Mouse (Mus musculus): ENCODE data around the gene Vim.

The Vim gene

DNA sequence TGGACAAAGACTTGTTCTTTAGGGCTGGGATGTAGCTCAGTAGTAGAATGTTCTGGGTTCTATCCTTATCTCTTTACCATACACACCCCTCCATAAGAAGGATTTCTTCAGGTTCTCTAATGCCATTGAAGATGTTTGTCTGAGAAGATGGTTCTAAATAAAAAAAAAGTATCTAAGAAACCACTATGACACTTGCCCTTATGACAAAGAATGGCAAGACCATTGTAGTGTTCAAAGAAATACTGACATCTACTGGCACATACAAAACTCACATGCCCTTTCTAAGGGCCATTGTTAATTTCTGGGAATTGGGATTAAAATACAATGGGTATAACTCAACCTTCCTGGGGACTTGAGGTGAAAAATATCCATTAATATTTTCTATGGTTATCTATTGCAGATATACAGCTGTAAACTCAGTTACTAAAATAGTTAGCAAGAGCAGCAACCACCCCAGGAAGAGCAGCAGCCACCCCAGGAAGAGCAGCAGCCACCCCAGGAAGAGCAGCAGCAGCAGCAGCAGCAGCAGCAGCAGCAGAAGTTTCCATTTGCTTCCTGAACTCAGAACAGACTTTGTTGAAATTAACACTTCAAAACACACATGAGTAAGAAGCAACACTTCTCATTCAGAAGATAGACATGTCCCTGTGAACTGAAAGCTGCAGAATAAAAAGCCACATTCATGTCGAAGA lies 23.4 kb downstream of the Vim start:
- in situ Hi-C loops (cut with MboI; ENCODE audit: unreplicated experiment in 2 of 2) = loop anchor here (25.0 kb wide), 3 partner anchors 885 to 1610 kb away; no protein-coding TSS in a partner anchor

- in situ Hi-C loops (cut with MboI; ENCODE audit: unreplicated experiment in 2 of 2) = loop anchor here (25.0 kb wide), 3 partner anchors 886 to 1611 kb away; no protein-coding TSS in a partner anchor
These were observed 24.4 kb downstream of the Vim start for GRCm38 (mm10) chr2:13598166-13598565.

- in situ Hi-C loops (cut with MboI; ENCODE audit: unreplicated experiment in 2 of 2) = loop anchor here in 1 of 2 experiments (25.0 kb wide), 1 partner anchor 709 kb away; no protein-coding TSS in a partner anchor
These were observed 29.4 kb downstream of the Vim start for GRCm38 (mm10) chr2:13603093-13603492.

DNA sequence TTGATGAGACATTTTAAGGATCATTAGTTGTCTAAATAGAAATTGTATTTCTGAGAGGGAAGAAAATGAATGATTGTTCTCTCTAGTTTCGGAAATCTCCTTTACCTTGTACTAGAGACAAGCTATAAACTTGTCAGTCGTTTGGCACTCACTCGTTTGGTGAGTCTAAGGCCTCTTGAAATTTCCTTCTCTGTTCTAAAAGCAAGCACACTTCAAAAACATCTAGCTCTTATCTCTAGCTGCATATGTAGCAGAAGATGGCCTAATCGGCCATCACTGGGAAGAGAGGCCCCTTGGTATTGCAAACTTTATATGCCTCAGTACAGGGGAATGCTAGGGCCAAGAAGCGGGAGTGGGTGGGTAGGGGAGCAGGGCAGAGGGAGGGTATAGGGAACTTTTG lies 29.9 kb downstream of the Vim start:
- in situ Hi-C loops (cut with MboI; ENCODE audit: unreplicated experiment in 2 of 2) = loop anchor here in 1 of 2 experiments (25.0 kb wide), 1 partner anchor 709 kb away; no protein-coding TSS in a partner anchor

DNA sequence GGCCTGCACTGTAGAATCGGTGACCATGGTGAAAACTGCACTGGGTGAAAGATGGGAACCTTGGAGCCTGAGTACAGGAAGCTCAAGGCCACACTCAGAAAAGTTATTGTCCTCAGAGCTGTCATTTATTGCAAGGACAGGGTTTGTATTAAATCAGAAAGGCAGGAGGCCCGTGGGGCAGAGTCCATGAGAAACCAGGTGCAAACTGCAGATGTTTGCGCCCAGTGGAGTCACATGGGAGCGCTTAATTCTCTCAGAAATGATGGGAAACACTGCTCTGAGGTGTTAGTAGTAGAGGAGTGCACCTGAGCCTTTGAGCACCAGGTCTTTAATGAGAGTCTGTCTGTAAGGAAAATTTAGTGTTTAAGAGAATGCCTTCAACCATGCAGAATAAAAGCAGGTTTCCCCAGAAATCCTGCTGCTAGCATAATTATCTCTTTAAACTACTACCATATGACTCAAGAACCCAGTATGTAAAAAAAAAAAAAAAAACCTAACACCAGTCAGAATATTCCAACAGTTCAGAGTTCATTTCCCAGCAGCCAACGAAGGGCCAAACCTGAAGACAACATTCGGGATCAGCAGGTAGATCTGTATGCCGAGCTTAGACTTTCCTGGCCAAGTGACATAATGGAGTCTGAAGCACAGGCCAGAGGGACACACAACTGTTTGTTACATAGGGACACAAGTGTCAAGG lies 56.6 kb downstream of the Vim start:
- in situ Hi-C loops (cut with MboI; ENCODE audit: unreplicated experiment in 2 of 2) = loop anchor here in 1 of 2 experiments (25.0 kb wide), 1 partner anchor 893 kb away; no protein-coding TSS in a partner anchor

Data from v-Abl transformed pro-B cells (cell line).